In genomic region chr7:110116731-110117291, GRCm38 (mm10) we compare ENCODE assay signal across 11 mouse cellular contexts. TPM values are rescaled to one million over a fixed set of nuclear protein-coding genes. Genes with fewer than 3 reads are reported as not detected.
A peak's percentile ranks its signal among the peaks of the same experiment; 100 is the strongest.
DNase-seq lines count a peak whose midpoint lies in the region; ATAC-seq and TF ChIP-seq lines count a peak whose summit lies in the region.
"Had no signal": no experiment of that assay in that cellular context is flagged by ENCODE, and none has a peak within 500 bp of the region (broad histone marks: within the 10 kb centered on the region; RNA-seq: fewer than 3 reads in every experiment).

No protein-coding gene starts in this region.

- H3K4me2 ChIP-seq in heart, embryonic 11.5 days = no peak overlapping the region
- no peak overlapping the region for H3K4me2 ChIP-seq in lung, embryonic 16.5 days (ENCODE audit: low read depth, low read length)
- no peak overlapping the region for H3K4me2 ChIP-seq in forebrain, embryonic 13.5 days
- H3K4me2 ChIP-seq: heart, embryonic 15.5 days; stomach, embryonic 15.5 days had no signal

- peak; percentile 85 to 92 for DNase-seq in heart, adult 18-20 months
- peak; percentile 69 for DNase-seq in ES-E14 (ENCODE audit: low read depth, low spot score)
- DNase-seq in gastrocnemius, adult 8-10 months (ENCODE audit: low spot score in 2 of 2) = peak; percentile 29 to 45
- no peak for DNase-seq in cerebellum, postnatal 14 days
- DNase-seq: cerebellum, postnatal 25 days had no signal

- no peaks in the 10 kb centered on the region for H3K27me3 ChIP-seq in heart, embryonic 11.5 days (ENCODE audit: control insufficient read depth, insufficient read depth, low read length)
- no peaks in the 10 kb centered on the region for H3K27me3 ChIP-seq in lung, embryonic 16.5 days (ENCODE audit: control insufficient read depth, insufficient read depth, low read depth, low read length)
- H3K27me3 ChIP-seq in forebrain, embryonic 13.5 days = no peaks in the 10 kb centered on the region
- H3K27me3 ChIP-seq: heart, embryonic 15.5 days; stomach, embryonic 15.5 days had no signal

- H3K36me3 ChIP-seq in heart, embryonic 11.5 days (ENCODE audit: control insufficient read depth, insufficient read depth, low read length) = no peaks in the 10 kb centered on the region
- H3K36me3 ChIP-seq in ES-E14 (ENCODE audit: control insufficient read depth, insufficient read depth, low read length, poor library complexity, severe bottlenecking) = no peaks in the 10 kb centered on the region
- H3K36me3 ChIP-seq in lung, embryonic 16.5 days (ENCODE audit: control insufficient read depth, insufficient read depth, low read length) = no peaks in the 10 kb centered on the region
- no peaks in the 10 kb centered on the region for H3K36me3 ChIP-seq in forebrain, embryonic 13.5 days (ENCODE audit: poor library complexity, severe bottlenecking)
- H3K36me3 ChIP-seq: heart, embryonic 15.5 days; stomach, embryonic 15.5 days had no signal

- WGBS in heart, embryonic 11.5 days (ENCODE audit: insufficient replicate concordance) = 34% methylated on average over 1 of the region's 1 CpGs
- WGBS in lung, embryonic 16.5 days = 35% methylated on average over 1 of the region's 1 CpGs
- 6% methylated on average over 1 of the region's 1 CpGs for WGBS in forebrain, embryonic 13.5 days

- H3K9ac ChIP-seq in heart, embryonic 11.5 days (ENCODE audit: low read depth, low read length) = no peak overlapping the region
- no peak overlapping the region for H3K9ac ChIP-seq in ES-E14 (ENCODE audit: insufficient read depth, low read depth, low read length, poor library complexity, severe bottlenecking)
- no peak overlapping the region for H3K9ac ChIP-seq in lung, embryonic 16.5 days (ENCODE audit: low read length)
- no peak overlapping the region for H3K9ac ChIP-seq in forebrain, embryonic 13.5 days
- H3K9ac ChIP-seq: heart, embryonic 15.5 days; stomach, embryonic 15.5 days had no signal

- H3K4me1 ChIP-seq in heart, embryonic 11.5 days (ENCODE audit: control insufficient read depth, insufficient read depth, low read length) = peaks cover 9% of the 10 kb centered on the region; the same call in 1 of the 2 replicates
- H3K4me1 ChIP-seq in ES-E14 (ENCODE audit: control insufficient read depth in 2 of 2, insufficient read depth in 2 of 2, low read length in 2 of 2, poor library complexity in 1 of 2) = peaks cover 1 to 11% of the 10 kb centered on the region in 2 experiments; a peak in 2 of 4 replicates
- H3K4me1 ChIP-seq in lung, embryonic 16.5 days (replicated peaks; ENCODE audit: control insufficient read depth, insufficient read depth, low read length) = peaks cover 4% of the 10 kb centered on the region; the same call in 1 of the 2 replicates
- H3K4me1 ChIP-seq in forebrain, embryonic 13.5 days = peaks cover 15% of the 10 kb centered on the region; the same call in 1 of the 2 replicates
- H3K4me1 ChIP-seq: stomach, embryonic 15.5 days had no signal

- H3K27ac ChIP-seq in heart, embryonic 11.5 days (ENCODE audit: low read depth, low read length) = no peak overlapping the region
- H3K27ac ChIP-seq in ES-E14 (ENCODE audit: insufficient read depth, low read depth, low read length, poor library complexity, severe bottlenecking) = peak overlapping the region; percentile 93; the same call in 1 of the 2 replicates
- peak overlapping the region; percentile 39 for H3K27ac ChIP-seq in lung, embryonic 16.5 days (ENCODE audit: low read length)
- H3K27ac ChIP-seq in forebrain, embryonic 13.5 days = no peak overlapping the region
- H3K27ac ChIP-seq: stomach, embryonic 15.5 days had no signal

- no peak overlapping the region for H3K4me3 ChIP-seq in heart, embryonic 11.5 days (ENCODE audit: low read depth, low read length)
- H3K4me3 ChIP-seq in ES-E14 (ENCODE audit: insufficient read depth in 1 of 2, low read depth in 1 of 2, low read length in 2 of 2, poor library complexity in 1 of 2, severe bottlenecking in 1 of 2) = no peak overlapping the region
- no peak overlapping the region for H3K4me3 ChIP-seq in lung, embryonic 16.5 days (ENCODE audit: low read length)
- no peak overlapping the region for H3K4me3 ChIP-seq in forebrain, embryonic 13.5 days
- H3K4me3 ChIP-seq: heart, embryonic 15.5 days; stomach, embryonic 15.5 days had no signal

- H3K9me3 ChIP-seq in heart, embryonic 11.5 days (replicated peaks; ENCODE audit: control insufficient read depth, low read length) = no peaks in the 10 kb centered on the region
- no peaks in the 10 kb centered on the region for H3K9me3 ChIP-seq in ES-E14 (ENCODE audit: control insufficient read depth, insufficient read depth, low read depth, low read length)
- no peaks in the 10 kb centered on the region for H3K9me3 ChIP-seq in lung, embryonic 16.5 days (ENCODE audit: control insufficient read depth, low read length)
- no peaks in the 10 kb centered on the region for H3K9me3 ChIP-seq in forebrain, embryonic 13.5 days (replicated peaks)
- H3K9me3 ChIP-seq: heart, embryonic 15.5 days; stomach, embryonic 15.5 days had no signal

- in situ Hi-C loops in ES-E14 (cut with MboI; ENCODE audit: low sequenced_read_pairs in 2 of 2, unreplicated experiment in 2 of 2) = no loop called here

- no peak for ATAC-seq in heart, embryonic 11.5 days (replicated peaks; ENCODE audit: insufficient number of reproducible peaks, low FRiP score, low TSS enrichment)
- ATAC-seq in lung, embryonic 16.5 days (ENCODE audit: low read depth) = no peak
- ATAC-seq in forebrain, embryonic 13.5 days = no peak
- ATAC-seq in monocyte, adult 5-6 weeks (replicated peaks; ENCODE audit: insufficient number of reproducible peaks, low FRiP score, low TSS enrichment, poor library complexity, severe bottlenecking) = no peak

TF ChIP-seq in ES-E14, 5 proteins besides CTCF, POLR2A, EP300 and RAD21:
- TF ChIP-seq MAFK (IDR thresholded peaks at IDR 0.05; ENCODE audit: insufficient read depth, low read depth, low read length) = peak; percentile 50; the same call in 1 of the 2 replicates
- TF ChIP-seq ZC3H11A (IDR thresholded peaks at IDR 0.05; ENCODE audit: borderline replicate concordance, low read depth, low read length) = no peak
- TF ChIP-seq CHD2 (IDR thresholded peaks at IDR 0.05; ENCODE audit: low read depth, low read length) = no peak
- no peak for TF ChIP-seq HCFC1 (IDR thresholded peaks at IDR 0.05; ENCODE audit: borderline replicate concordance, insufficient read depth, low read length)
- TF ChIP-seq ZNF384 (IDR thresholded peaks at IDR 0.05; ENCODE audit: low read depth, low read length) = peak; percentile 85
TF ChIP-seq in ES-E14: peak in this region for 2.

RNA-seq across cellular contexts. Expression of gene Wee1, which starts 5.0 kb away (rescaled TPM):
- 10 to 100 TPM in 1 of 2 experiments, 1 to 10 TPM in 1; 9.2 to 11.3 TPM for total RNA-seq in heart, adult 18-20 months (2021)
- 25.0 and 25.9 TPM in 2 replicates for polyA plus RNA-seq in heart, embryonic 11.5 days (2014; fragmentation: Nextera tagmentation; extraction: Ambion mirVana)
- 16.5 and 16.7 TPM in 2 replicates for total RNA-seq in ES-E14 (2012; rRNA removed)
- total RNA-seq in gastrocnemius, adult 8-10 months (2022) = 1 to 10 TPM; 2.4 to 2.9 (median 2.4) TPM
- polyA plus RNA-seq in lung, embryonic 16.5 days (2015; fragmentation: Nextera tagmentation; extraction: Ambion mirVana) = 23.4 and 24.3 TPM in 2 replicates
- polyA plus RNA-seq in forebrain, embryonic 13.5 days (2015; fragmentation: Nextera tagmentation; extraction: Ambion mirVana) = 16.2 and 17.7 TPM in 2 replicates
- total RNA-seq in monocyte, adult 5-6 weeks (2017) = 1.2 to 2.8 TPM (median 2.2 TPM) in 3 replicates

RNA-seq across cellular contexts. Expression of gene Zfp143, which starts 55.8 kb away (rescaled TPM):
- 1 to 10 TPM; 6.8 to 7.6 TPM for total RNA-seq in heart, adult 18-20 months (2021)
- 17.9 and 18.5 TPM in 2 replicates for polyA plus RNA-seq in heart, embryonic 11.5 days (2014; fragmentation: Nextera tagmentation; extraction: Ambion mirVana)
- 23.1 and 24.0 TPM in 2 replicates for total RNA-seq in ES-E14 (2012; rRNA removed)
- total RNA-seq in gastrocnemius, adult 8-10 months (2022) = 10 to 100 TPM in 2 of 4 experiments, 1 to 10 TPM in 2; 7.2 to 12.1 (median 10.4) TPM
- polyA plus RNA-seq in lung, embryonic 16.5 days (2015; fragmentation: Nextera tagmentation; extraction: Ambion mirVana) = 19.1 and 19.7 TPM in 2 replicates
- 27.2 and 27.6 TPM in 2 replicates for polyA plus RNA-seq in forebrain, embryonic 13.5 days (2015; fragmentation: Nextera tagmentation; extraction: Ambion mirVana)
- 27.5 to 63.8 TPM (median 40.2 TPM) in 3 replicates for total RNA-seq in monocyte, adult 5-6 weeks (2017)

Comparison
In these comparisons a context has a peak if more than half of its experiments do, and no peak if none do; other contexts are left out.
1. DNase-seq: peak in heart, adult 18-20 months (2 of 2), ES-E14 (single experiment) and gastrocnemius, adult 8-10 months (2 of 2); none in cerebellum, postnatal 14 days (0 of 2).
2. H3K27ac ChIP-seq: peak in ES-E14 (single experiment) and lung, embryonic 16.5 days (single experiment); none in heart, embryonic 11.5 days (single experiment) and forebrain, embryonic 13.5 days (single experiment).